Mouse (Mus musculus) forebrain, embryonic 15.5 days (tissue): ENCODE measurements at regions not wholly inside any gene's neighbourhood (a gene's known extent, or its start where the extent isn't known, plus 50 kb on each side); places are given as distances from the start of the nearest gene placed in this dataset.

Experiments
- ATAC-seq: fragments of 200-750 bp; cut with Nextera tagmentation; replicated peaks from 2 replicates; pipeline ENCODE4 v1.8.0; 2017; ENCODE audit warnings: mild to moderate bottlenecking, moderate TSS enrichment, moderate library complexity
- H3K27ac ChIP-seq: fragments of 300-500 bp; sonication (generic); replicated peaks from 2 replicates; pipeline ENCODE4 v1.5.1; 2015; ENCODE audit warnings: mild to moderate bottlenecking, inconsistent platforms
- H3K27me3 ChIP-seq: fragments of 300-500 bp; sonication (generic); 2 replicates; pipeline ENCODE4 v1.6.1; 2015; ENCODE audit warnings: inconsistent platforms
- H3K36me3 ChIP-seq: fragments of 300-500 bp; sonication (generic); 2 replicates; pipeline ENCODE4 v1.6.1; 2015; ENCODE audit warnings: mild to moderate bottlenecking, inconsistent platforms
- H3K4me1 ChIP-seq: fragments of 300-500 bp; sonication (generic); 2 replicates; pipeline ENCODE4 v1.6.1; 2015; ENCODE audit warnings: inconsistent platforms
- H3K4me2 ChIP-seq: fragments of 300-500 bp; sonication (generic); replicated peaks from 2 replicates; pipeline ENCODE4 v1.6.1; 2015; ENCODE audit warnings: mild to moderate bottlenecking, inconsistent platforms
- H3K4me3 ChIP-seq: fragments of 300-500 bp; sonication (generic); 2 replicates; pipeline ENCODE4 v1.5.1; 2015; ENCODE audit warnings: mild to moderate bottlenecking, inconsistent platforms
- H3K9ac ChIP-seq: fragments of 300-500 bp; sonication (generic); replicated peaks from 2 replicates; pipeline ENCODE4 v1.6.1; 2015; ENCODE audit warnings: mild to moderate bottlenecking, inconsistent platforms
- H3K9me3 ChIP-seq: fragments of 300-500 bp; sonication (generic); 2 replicates; pipeline ENCODE4 v1.6.1; 2016; ENCODE audit warnings: inconsistent platforms
- WGBS: fragments of 180-500 bp; shearing (Covaris S2); methylation state at CpG from one replicate; pipeline ENCODE4 v1.1.7; 2015; ENCODE audit warnings: mixed read lengths; 5-methylcytosine and 5-hydroxymethylcytosine counted together

DNA sequence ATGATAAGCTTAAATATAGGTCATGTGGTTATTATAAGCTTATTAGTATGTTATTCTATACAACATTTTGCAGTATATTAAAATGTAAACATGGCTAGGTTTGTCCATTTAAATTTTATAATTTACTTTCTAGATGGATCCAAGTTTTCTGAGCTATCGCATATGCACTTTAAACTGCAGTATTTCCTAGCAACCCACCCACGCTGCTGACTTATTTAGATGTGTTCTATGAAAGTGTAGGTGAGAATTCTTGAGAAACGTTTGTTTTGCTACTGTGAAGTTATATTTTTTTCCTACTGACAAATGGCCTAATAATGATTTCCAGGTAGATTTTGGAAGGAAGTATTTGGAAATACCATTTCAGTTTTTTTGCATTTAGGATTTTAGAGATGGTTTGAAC lies 308.0 kb downstream of the Gbe1 start:
- 87% methylated on average over 3 of the region's 3 CpGs for WGBS
- no peaks in the 10 kb centered on the region for H3K27me3 ChIP-seq

GRCm38 (mm10) chr16:70643630-70644264 lies 330.0 kb downstream of the Gbe1 start:
- 60% methylated on average over 9 of the region's 9 CpGs for WGBS
- Histone ChIP-seq H3K36me3 (no peaks in the 10 kb centered on the region), H3K27me3 (no peaks in the 10 kb centered on the region), H3K4me2 (peak overlapping the region; percentile 19; the same call in 1 of the 2 replicates), H3K9me3 (no peaks in the 10 kb centered on the region), H3K9ac (no peak overlapping the region), H3K4me1 (peaks cover 8% of the 10 kb centered on the region; the same call in 1 of the 2 replicates), H3K27ac (no peak overlapping the region), H3K4me3 (no peak overlapping the region)
- ATAC-seq = no peak; the same call in 1 of the 2 replicates

More for the DNA sequence above, 308.0 kb downstream of the Gbe1 start:
- Histone ChIP-seq H3K4me2 (no peak overlapping the region), H3K4me3 (no peak overlapping the region), H3K36me3 (no peaks in the 10 kb centered on the region), H3K9ac (no peak overlapping the region), H3K4me1 (no peaks in the 10 kb centered on the region), H3K9me3 (no peaks in the 10 kb centered on the region), H3K27ac (no peak overlapping the region)
- ATAC-seq = no peak

DNA sequence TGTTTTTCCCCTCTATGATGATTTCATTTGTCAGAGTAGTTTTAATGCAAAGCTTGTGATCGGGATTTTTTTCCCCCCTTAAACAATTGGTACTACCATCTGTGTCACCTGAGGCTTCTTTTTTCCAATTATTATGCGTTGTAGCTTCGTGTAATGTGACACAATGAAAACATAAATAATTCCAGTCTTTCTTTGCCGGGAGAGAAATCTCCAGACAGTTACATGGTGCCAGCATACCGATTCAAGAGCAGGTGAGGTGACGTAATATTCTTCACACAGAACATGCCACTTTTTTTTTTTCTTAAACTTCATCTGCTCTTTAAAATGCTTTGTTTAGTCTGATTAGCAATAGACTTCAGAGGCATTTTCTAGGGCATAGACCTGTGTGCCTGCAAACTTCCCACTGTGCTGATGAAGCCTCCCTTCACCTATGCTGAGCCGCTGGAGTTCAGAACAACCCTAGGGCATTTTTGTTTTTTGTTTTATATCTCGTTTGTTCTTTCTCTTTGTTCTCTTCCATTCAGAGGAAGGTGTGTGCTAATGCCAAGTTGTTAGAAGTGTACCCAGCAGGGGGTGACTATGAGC lies 331.0 kb downstream of the Gbe1 start:
- Histone ChIP-seq H3K27ac (no peak overlapping the region), H3K4me2 (no peak overlapping the region), H3K4me1 (peaks cover 8% of the 10 kb centered on the region; the same call in 1 of the 2 replicates), H3K9me3 (no peaks in the 10 kb centered on the region), H3K36me3 (no peaks in the 10 kb centered on the region), H3K4me3 (no peak overlapping the region), H3K27me3 (no peaks in the 10 kb centered on the region), H3K9ac (no peak overlapping the region)
- no peak for ATAC-seq
- WGBS = 42% methylated on average over 8 of the region's 8 CpGs

- no peaks in the 10 kb centered on the region for H3K36me3 ChIP-seq
- no peak overlapping the region for H3K4me3 ChIP-seq
- H3K27me3 ChIP-seq = no peaks in the 10 kb centered on the region
- no peaks in the 10 kb centered on the region for H3K4me1 ChIP-seq
- WGBS = 43% methylated on average over 6 of the region's 6 CpGs
- ATAC-seq = peak; percentile 75; the same call in 1 of the 2 replicates
- H3K4me2 ChIP-seq = no peak overlapping the region
- H3K9me3 ChIP-seq = no peaks in the 10 kb centered on the region
- H3K9ac ChIP-seq = no peak overlapping the region
- H3K27ac ChIP-seq = no peak overlapping the region
These were observed 340.8 kb downstream of the Gbe1 start for GRCm38 (mm10) chr16:70654429-70655081.

GRCm38 (mm10) chr16:70689826-70690225 lies 376.1 kb downstream of the Gbe1 start:
- WGBS = 14% methylated on average over 6 of the region's 6 CpGs
- Histone ChIP-seq H3K27ac (0 out of 2 replicates have a peak overlapping the region, but pooled peaks have one; percentile 11), H3K4me3 (no peak overlapping the region), H3K27me3 (no peaks in the 10 kb centered on the region), H3K4me1 (peaks cover 15% of the 10 kb centered on the region), H3K36me3 (no peaks in the 10 kb centered on the region), H3K9ac (no peak overlapping the region), H3K9me3 (no peaks in the 10 kb centered on the region), H3K4me2 (peak overlapping the region; percentile 1; the same call in 1 of the 2 replicates)
- ATAC-seq = peak; percentile 79

DNA sequence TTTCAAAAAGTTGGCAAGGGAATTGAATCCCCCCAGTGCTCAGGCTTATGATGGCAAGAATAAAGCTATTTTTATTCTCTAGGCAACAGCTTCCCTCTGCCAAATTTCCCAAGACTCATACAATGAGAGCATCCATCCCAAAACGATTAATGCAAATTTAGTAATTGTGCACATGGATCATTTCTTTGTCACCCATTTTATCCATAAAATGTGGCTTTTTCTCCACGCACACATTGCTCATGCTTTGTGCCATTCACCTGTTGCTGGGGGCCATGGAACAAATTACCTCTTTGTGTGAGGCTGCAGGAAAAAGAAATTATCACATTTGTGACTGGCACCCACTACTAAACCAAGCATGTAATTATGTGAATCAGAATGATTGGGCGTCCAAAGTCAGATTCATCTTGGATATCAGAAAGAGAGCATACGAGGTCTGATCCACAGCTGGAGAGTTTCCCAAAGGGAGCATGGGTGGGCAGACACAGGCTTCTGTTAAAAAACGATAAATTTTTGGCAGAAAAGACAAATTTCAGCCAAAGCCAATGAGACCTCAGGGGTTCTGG lies 411.1 kb downstream of the Gbe1 start:
- WGBS = 4% methylated on average over 5 of the region's 5 CpGs

DNA sequence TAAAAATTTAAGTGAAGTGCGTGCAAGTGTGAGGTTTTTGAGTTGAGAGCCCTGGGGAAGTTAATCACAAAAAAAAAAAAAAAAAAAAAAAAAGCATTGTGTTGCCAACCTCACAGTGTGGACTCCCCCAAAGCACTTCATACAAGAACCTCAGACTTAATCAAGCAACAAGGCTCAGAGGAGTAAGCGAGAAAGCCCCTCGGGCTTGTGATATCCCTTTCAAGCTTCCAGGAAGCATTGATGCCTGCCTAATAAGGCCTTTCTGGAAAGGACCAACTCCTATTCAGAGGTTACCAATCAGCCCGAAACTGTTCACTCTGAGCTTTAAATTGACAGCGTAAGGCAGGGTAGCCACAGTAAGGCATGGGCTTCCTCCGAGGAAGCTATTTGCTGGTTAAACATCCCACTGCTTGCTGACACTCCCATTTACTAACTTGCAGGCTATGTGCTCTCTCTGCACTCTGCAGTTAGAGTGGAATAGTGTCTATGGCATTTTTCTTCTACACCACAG lies 411.6 kb downstream of the Gbe1 start:
- H3K4me2 ChIP-seq = peak overlapping the region; percentile 14; the same call in 1 of the 2 replicates

More for the DNA sequence above, 411.1 kb downstream of the Gbe1 start:
- no peaks in the 10 kb centered on the region for H3K36me3 ChIP-seq
- no peaks in the 10 kb centered on the region for H3K27me3 ChIP-seq
- no peak overlapping the region for H3K4me3 ChIP-seq
- no peak overlapping the region for H3K9ac ChIP-seq
- ATAC-seq = peak; percentile 93
- no peak overlapping the region for H3K27ac ChIP-seq
- H3K4me2 ChIP-seq = peak overlapping the region; percentile 14; the same call in 1 of the 2 replicates
- peaks cover 23% of the 10 kb centered on the region for H3K4me1 ChIP-seq
- no peaks in the 10 kb centered on the region for H3K9me3 ChIP-seq

DNA sequence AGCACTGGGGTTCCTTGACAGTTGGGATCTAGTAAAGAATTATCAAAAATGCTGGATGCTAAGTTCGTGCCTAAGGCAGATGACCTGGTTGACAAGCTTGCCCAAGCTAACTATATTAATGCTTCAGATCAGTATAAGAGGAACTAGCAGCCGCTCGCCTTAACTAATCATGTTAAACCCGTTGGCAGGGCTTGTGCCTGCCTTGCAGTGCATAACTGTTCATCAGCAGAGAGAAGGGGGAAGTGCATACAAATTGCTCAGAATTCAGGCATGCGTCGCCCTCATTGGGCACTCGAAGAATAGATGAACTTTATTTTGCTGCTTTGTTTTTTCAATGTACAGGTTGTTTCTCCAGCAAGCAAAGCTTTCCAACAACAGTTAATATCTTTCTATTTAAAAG lies 419.3 kb downstream of the Gbe1 start:
- 90% methylated on average over 7 of the region's 7 CpGs for whole genome bisulfite sequencing

More for the DNA sequence above, 411.6 kb downstream of the Gbe1 start:
- Histone ChIP-seq H3K9me3 (no peaks in the 10 kb centered on the region), H3K27me3 (no peaks in the 10 kb centered on the region), H3K9ac (no peak overlapping the region), H3K4me3 (no peak overlapping the region), H3K27ac (no peak overlapping the region; the same call in 1 of the 2 replicates), H3K4me1 (peaks cover 23% of the 10 kb centered on the region), H3K36me3 (no peaks in the 10 kb centered on the region)
- WGBS = 6% methylated on average over 6 of the region's 6 CpGs
- peak; percentile 91 for ATAC-seq

DNA sequence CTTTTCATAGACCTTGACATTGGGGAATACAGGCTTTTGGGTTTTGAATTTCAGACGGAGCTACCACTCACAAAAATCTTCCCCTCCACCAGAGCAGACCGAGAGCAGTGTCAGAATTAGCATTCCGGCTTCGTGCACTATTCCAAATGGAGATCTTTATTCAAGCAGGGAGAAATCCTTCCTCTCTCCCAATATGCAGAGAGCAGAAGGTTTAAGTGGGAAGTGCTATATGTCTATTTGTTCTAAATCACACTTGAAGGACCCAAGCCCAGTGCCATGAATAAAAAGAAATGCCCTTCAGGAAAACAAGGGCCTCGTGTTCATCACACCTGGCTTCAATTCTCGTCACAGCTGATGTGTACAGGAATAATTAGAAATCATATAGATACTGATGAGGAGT lies 426.3 kb downstream of the Gbe1 start:
- no peaks in the 10 kb centered on the region; the same call in 1 of the 2 replicates for H3K4me1 ChIP-seq

More for the DNA sequence above, 419.3 kb downstream of the Gbe1 start:
- Histone ChIP-seq H3K4me1 (no peaks in the 10 kb centered on the region), H3K4me2 (no peak overlapping the region), H3K27ac (no peak overlapping the region), H3K27me3 (no peaks in the 10 kb centered on the region), H3K9me3 (no peaks in the 10 kb centered on the region), H3K4me3 (no peak overlapping the region), H3K36me3 (no peaks in the 10 kb centered on the region), H3K9ac (no peak overlapping the region)
- ATAC-seq = no peak

GRCm38 (mm10) chr16:70754228-70754627 lies 440.5 kb downstream of the Gbe1 start:
- Histone ChIP-seq H3K27me3 (no peaks in the 10 kb centered on the region), H3K4me3 (no peak overlapping the region), H3K9ac (no peak overlapping the region), H3K9me3 (no peaks in the 10 kb centered on the region), H3K36me3 (no peaks in the 10 kb centered on the region), H3K4me1 (no peaks in the 10 kb centered on the region), H3K4me2 (no peak overlapping the region), H3K27ac (no peak overlapping the region)
- ATAC-seq = no peak

More for the DNA sequence above, 426.3 kb downstream of the Gbe1 start:
- Histone ChIP-seq H3K4me2 (no peak overlapping the region), H3K9ac (no peak overlapping the region), H3K36me3 (no peaks in the 10 kb centered on the region), H3K27me3 (no peaks in the 10 kb centered on the region), H3K4me3 (no peak overlapping the region), H3K9me3 (no peaks in the 10 kb centered on the region), H3K27ac (no peak overlapping the region)
- whole genome bisulfite sequencing = 65% methylated on average over 6 of the region's 6 CpGs
- no peak for ATAC-seq

GRCm38 (mm10) chr16:70798061-70798460 lies 484.3 kb downstream of the Gbe1 start:
- Histone ChIP-seq H3K9me3 (no peaks in the 10 kb centered on the region), H3K36me3 (no peaks in the 10 kb centered on the region), H3K27ac (no peak overlapping the region), H3K9ac (no peak overlapping the region), H3K4me2 (no peak overlapping the region), H3K4me3 (no peak overlapping the region), H3K4me1 (no peaks in the 10 kb centered on the region), H3K27me3 (no peaks in the 10 kb centered on the region)
- no peak for ATAC-seq
- 90% methylated on average over 4 of the region's 4 CpGs for WGBS

GRCm38 (mm10) chr16:70803549-70803948 lies 489.8 kb downstream of the Gbe1 start:
- no peak overlapping the region for H3K9ac ChIP-seq
- no peaks in the 10 kb centered on the region for H3K4me1 ChIP-seq
- H3K4me3 ChIP-seq = no peak overlapping the region
- no peaks in the 10 kb centered on the region for H3K27me3 ChIP-seq
- no peaks in the 10 kb centered on the region for H3K9me3 ChIP-seq
- no peak overlapping the region for H3K4me2 ChIP-seq
- no peaks in the 10 kb centered on the region for H3K36me3 ChIP-seq
- no peak overlapping the region for H3K27ac ChIP-seq
- WGBS = 89% methylated on average over 2 of the region's 2 CpGs
- ATAC-seq = no peak
